18 mouse cellular contexts compared by ENCODE assay signal in the genomic region with DNA sequence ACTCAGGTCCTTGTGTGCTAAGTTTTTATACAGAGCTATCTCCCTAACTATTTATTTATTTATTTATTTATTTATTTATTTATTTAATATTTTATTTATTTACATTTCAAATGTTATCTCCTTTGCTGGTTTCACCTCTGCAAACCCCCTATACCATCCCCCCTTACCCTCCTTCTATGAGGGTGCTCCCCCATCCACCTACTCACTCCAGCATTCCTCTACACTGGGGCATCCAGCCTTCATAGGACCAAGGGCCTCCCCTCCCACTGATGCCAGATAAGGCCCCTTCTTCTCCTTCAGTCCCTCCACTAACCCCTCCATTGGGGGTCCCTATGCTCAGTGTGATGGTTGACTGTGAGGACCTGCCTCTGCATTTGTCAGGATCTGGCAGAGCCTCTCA.
"Had no signal": no experiment of that assay in that cellular context is flagged by ENCODE, and none has a peak within 500 bp of the region (broad histone marks: within the 10 kb centered on the region; RNA-seq: fewer than 3 reads in every experiment).

No protein-coding gene starts in this region.

- ATAC-seq: midbrain, embryonic 16.5 days had no signal

- H3K27ac ChIP-seq: midbrain, embryonic 10.5 days; midbrain, embryonic 12.5 days; neural tube, embryonic 13.5 days; neural tube, embryonic 15.5 days had no signal

- H3K4me2 ChIP-seq: lung, embryonic 14.5 days; midbrain, embryonic 12.5 days; neural tube, embryonic 13.5 days; neural tube, embryonic 15.5 days had no signal

- DNase-seq: lung, adult 18-20 months; lung, embryonic 14.5 days; lung, postnatal 10 days; lung, postnatal 4 days; retina, postnatal 1 day; right cerebral cortex, adult 18-20 months; right cerebral cortex, postnatal 25 days; right cerebral cortex, postnatal 4 days; spleen, adult 18-20 months; thymus, adult 18-20 months; thymus, postnatal 14 days; thymus, postnatal 36 days had no signal

- H3K36me3 ChIP-seq: midbrain, embryonic 10.5 days; midbrain, embryonic 12.5 days; neural tube, embryonic 13.5 days; neural tube, embryonic 15.5 days had no signal

- H3K4me1 ChIP-seq: midbrain, embryonic 10.5 days; midbrain, embryonic 12.5 days; neural tube, embryonic 13.5 days; neural tube, embryonic 15.5 days had no signal

- H3K4me3 ChIP-seq: midbrain, embryonic 10.5 days; midbrain, embryonic 12.5 days; myocyte; neural tube, embryonic 13.5 days; neural tube, embryonic 15.5 days had no signal

- H3K9ac ChIP-seq: lung, embryonic 14.5 days; midbrain, embryonic 12.5 days; neural tube, embryonic 13.5 days; neural tube, embryonic 15.5 days had no signal

- H3K9me3 ChIP-seq: midbrain, embryonic 10.5 days; midbrain, embryonic 12.5 days; neural tube, embryonic 13.5 days; neural tube, embryonic 15.5 days had no signal

- H3K27me3 ChIP-seq: midbrain, embryonic 12.5 days; neural tube, embryonic 13.5 days; neural tube, embryonic 15.5 days had no signal
